Mouse (Mus musculus) embryonic facial prominence, embryonic 12.5 days (tissue): ENCODE data around the gene Stip1. TPM values are rescaled to one million over a fixed set of nuclear protein-coding genes. Genes with fewer than 3 reads are reported as not detected.
"Not testable (repeated sequence)": the region's sequence is repeated elsewhere in the genome, so short reads cannot be mapped to it uniquely, and the experiment has no call there.

Experiments used
- ATAC-seq: fragments of 200-750 bp; cut with Nextera tagmentation; 2 replicates; pipeline ENCODE4 v1.8.0; 2017; ENCODE audit not compliant: insufficient number of reproducible peaks, insufficient read depth, low FRiP score, low TSS enrichment
- H3K27ac ChIP-seq: fragments of 300-500 bp; sonication (generic); 2 replicates; pipeline ENCODE4 v1.5.1; 2016; ENCODE audit warnings: mild to moderate bottlenecking
- H3K27me3 ChIP-seq: fragments of 300-500 bp; sonication (generic); 2 replicates; pipeline ENCODE4 v1.6.1; 2016; ENCODE audit warnings: mild to moderate bottlenecking, moderate library complexity
- H3K36me3 ChIP-seq: fragments of 300-500 bp; sonication (generic); 2 replicates; pipeline ENCODE4 v1.6.1; 2016; ENCODE audit warnings: mild to moderate bottlenecking
- H3K4me1 ChIP-seq: fragments of 300-500 bp; sonication (generic); 2 replicates; pipeline ENCODE4 v1.6.1; 2016
- H3K4me2 ChIP-seq: fragments of 300-500 bp; sonication (generic); replicated peaks from 2 replicates; pipeline ENCODE4 v1.6.1; 2016; ENCODE audit warnings: mild to moderate bottlenecking, moderate library complexity
- H3K4me3 ChIP-seq: fragments of 300-500 bp; sonication (generic); 2 replicates; pipeline ENCODE4 v1.5.1; 2016; ENCODE audit warnings: mild to moderate bottlenecking
- H3K9ac ChIP-seq: fragments of 300-500 bp; sonication (generic); 2 replicates; pipeline ENCODE4 v1.6.1; 2016; ENCODE audit warnings: mild to moderate bottlenecking, moderate library complexity
- H3K9me3 ChIP-seq: fragments of 300-500 bp; sonication (generic); 2 replicates; pipeline ENCODE4 v1.6.1; 2016; ENCODE audit warnings: mild to moderate bottlenecking, moderate library complexity
- WGBS: fragments of 180-500 bp; shearing (Covaris S2); methylation state at CpG from one replicate; pipeline ENCODE4 v1.1.7; 2016; 5-methylcytosine and 5-hydroxymethylcytosine counted together
- polyA plus RNA-seq: library from polyadenylated mRNA; unstranded; fragments of >200 nt; fragmentation: Nextera tagmentation; extraction: Ambion mirVana; gene quantifications from 2 replicates; pipeline ENCODE4 v1.2.1, GENCODE M21; 2016

The Stip1 gene
- polyA plus RNA-seq, 1 experiment from 2014 or later: 273 TPM

- H3K4me3 ChIP-seq: no peak overlapping the region
- peaks cover 20% of the 10 kb centered on the region for H3K36me3 ChIP-seq
- H3K27me3 ChIP-seq: no peaks in the 10 kb centered on the region
- no peaks in the 10 kb centered on the region for H3K9me3 ChIP-seq
- peaks cover 22% of the 10 kb centered on the region for H3K4me1 ChIP-seq
- 93% methylated on average over 19 of the region's 19 CpGs for WGBS
- no peak for ATAC-seq
- no peak overlapping the region for H3K9ac ChIP-seq
- no peak overlapping the region for H3K4me2 ChIP-seq
- no peak overlapping the region for H3K27ac ChIP-seq
Measured at GRCm38 (mm10) chr19:6999360-7000063, 40.3 kb downstream of the Stip1 start.

DNA sequence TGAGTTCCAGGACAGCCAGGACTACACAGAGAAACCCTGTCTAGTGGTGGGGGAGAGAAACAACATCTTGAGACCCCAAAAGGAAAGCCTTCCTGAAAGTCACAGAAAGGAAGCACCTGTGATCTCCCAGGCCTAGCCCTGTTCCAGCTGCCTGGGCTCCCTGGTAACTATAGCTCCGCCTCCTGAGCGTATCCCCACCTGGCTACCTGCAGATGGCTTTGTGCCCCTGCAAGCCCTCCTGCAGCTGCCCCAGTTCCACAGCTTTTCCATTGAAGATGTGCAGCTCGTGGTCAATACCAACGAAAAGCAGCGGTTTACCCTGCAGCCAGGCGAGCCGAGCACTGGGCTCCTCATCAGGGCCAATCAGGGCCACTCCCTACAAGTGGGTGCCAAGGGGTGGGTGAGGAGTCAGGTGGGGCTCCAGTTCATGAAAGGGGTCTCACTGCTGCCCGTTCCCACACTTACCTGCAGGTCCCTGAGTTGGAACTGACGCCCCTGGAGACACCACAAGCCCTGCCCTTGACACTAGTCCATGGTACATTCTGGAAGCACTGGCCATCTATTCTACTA is 42.0 kb downstream of the Stip1 start:
- no peaks in the 10 kb centered on the region for H3K9me3 ChIP-seq
- 83% methylated on average over 9 of the region's 9 CpGs for WGBS
- no peak overlapping the region for H3K9ac ChIP-seq

GRCm38 (mm10) chr19:6996006-6996405 is 43.8 kb downstream of the Stip1 start, which contains the start of the genes Nudt22 and Trpt1:
Nudt22 (minus strand) TSS chr19:6996117.
Trpt1 (plus strand) TSS chr19:6996131.
- peak within 1 kb of the TSS; percentile 69 for H3K9ac ChIP-seq
- peaks cover 20% of the 10 kb centered on the region for H3K36me3 ChIP-seq
- peaks cover 35% of the 10 kb centered on the region for H3K4me1 ChIP-seq
- peak within 1 kb of the TSS; percentile 73 for H3K4me2 ChIP-seq
- no peaks in the 10 kb centered on the region for H3K27me3 ChIP-seq
- no peaks in the 10 kb centered on the region for H3K9me3 ChIP-seq
- peak within 1 kb of the TSS; percentile 54 for H3K4me3 ChIP-seq
- under 1% methylated on average over 24 of the region's 24 CpGs for WGBS
- peak; percentile 58 for ATAC-seq
- H3K27ac ChIP-seq: peak within 1 kb of the TSS; percentile 59

More for the DNA sequence above, 42.0 kb downstream of the Stip1 start:
- H3K4me2 ChIP-seq: no peak overlapping the region
- no peak overlapping the region for H3K4me3 ChIP-seq
- H3K27me3 ChIP-seq: no peaks in the 10 kb centered on the region
- ATAC-seq: no peak
- peaks cover 30% of the 10 kb centered on the region for H3K4me1 ChIP-seq
- no peak overlapping the region for H3K27ac ChIP-seq
- H3K36me3 ChIP-seq: peaks cover 20% of the 10 kb centered on the region

- peak overlapping the region; percentile 54 for H3K4me3 ChIP-seq
- no peak overlapping the region for H3K27ac ChIP-seq
- no peaks in the 10 kb centered on the region for H3K9me3 ChIP-seq
- 47% methylated on average over 20 of the region's 21 CpGs for WGBS
- H3K27me3 ChIP-seq: no peaks in the 10 kb centered on the region
- H3K4me1 ChIP-seq: peaks cover 35% of the 10 kb centered on the region
- peak overlapping the region; percentile 69 for H3K9ac ChIP-seq
- no peak for ATAC-seq
- H3K36me3 ChIP-seq: peaks cover 20% of the 10 kb centered on the region
- peak overlapping the region; percentile 73 for H3K4me2 ChIP-seq
Measured at GRCm38 (mm10) chr19:6995255-6995991, 44.3 kb downstream of the Stip1 start.

DNA sequence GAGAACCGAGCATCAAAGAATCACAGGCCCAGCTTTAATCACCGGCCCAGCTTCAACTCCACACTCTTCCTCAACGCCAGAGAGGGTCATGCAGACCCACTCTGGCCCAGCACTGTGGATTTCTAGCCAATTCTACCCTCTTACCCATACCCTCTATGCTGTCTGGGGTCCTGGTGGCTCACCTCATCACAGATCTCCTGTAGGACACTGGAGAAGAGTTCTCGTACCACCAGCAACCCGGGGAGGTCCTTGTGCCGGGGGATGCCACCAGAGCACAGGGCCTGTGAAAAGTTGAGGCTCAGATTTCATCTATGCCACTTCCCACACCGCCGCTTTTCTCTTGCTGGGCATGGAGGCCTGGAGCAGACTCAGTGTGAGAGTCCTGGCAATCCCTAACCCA is 45.3 kb downstream of the Stip1 start:
- ATAC-seq: no peak
- WGBS: 86% methylated on average over 8 of the region's 8 CpGs
- peak overlapping the region; percentile 54; the same call in 1 of the 2 replicates for H3K4me3 ChIP-seq
- H3K27ac ChIP-seq: no peak overlapping the region
- H3K4me1 ChIP-seq: peaks cover 35% of the 10 kb centered on the region
- H3K4me2 ChIP-seq: peak overlapping the region; percentile 73; the same call in 1 of the 2 replicates
- no peaks in the 10 kb centered on the region for H3K27me3 ChIP-seq
- peak overlapping the region; percentile 69; the same call in 1 of the 2 replicates for H3K9ac ChIP-seq
- H3K9me3 ChIP-seq: no peaks in the 10 kb centered on the region
- peaks cover 11% of the 10 kb centered on the region for H3K36me3 ChIP-seq

DNA sequence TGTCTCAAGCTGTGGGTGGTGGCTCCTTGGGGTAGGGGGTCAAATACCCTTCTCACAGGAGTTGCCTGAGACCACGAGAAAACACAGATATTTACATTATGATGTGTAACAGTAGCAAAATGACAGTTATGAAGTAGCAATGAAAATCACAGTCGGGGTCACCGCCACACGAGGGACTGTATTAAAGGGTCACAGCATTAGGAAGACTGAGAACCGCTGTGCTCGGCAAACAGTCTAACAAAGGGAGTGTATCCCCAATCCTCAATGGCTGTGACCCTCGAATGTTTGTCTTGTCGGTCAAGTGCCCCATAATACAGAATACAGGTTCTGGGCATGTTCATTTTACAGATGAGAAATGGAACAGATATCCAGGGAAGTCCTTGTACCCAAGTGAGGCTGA is 45.8 kb downstream of the Stip1 start:
- Histone ChIP-seq H3K9ac (no peak overlapping the region), H3K4me2 (no peak overlapping the region), H3K27me3 (no peaks in the 10 kb centered on the region), H3K9me3 (no peaks in the 10 kb centered on the region), H3K4me1 (peaks cover 35% of the 10 kb centered on the region), H3K4me3 (0 out of 2 replicates have a peak overlapping the region, but pooled peaks have one; percentile 56), H3K27ac (no peak overlapping the region), H3K36me3 (peaks cover 6% of the 10 kb centered on the region)
- no peak for ATAC-seq
- WGBS: 83% methylated on average over 8 of the region's 8 CpGs

GRCm38 (mm10) chr19:6993011-6993770 is 46.6 kb downstream of the Stip1 start:
- ATAC-seq: no peak
- Histone ChIP-seq H3K36me3 (no peaks in the 10 kb centered on the region), H3K27me3 (no peaks in the 10 kb centered on the region), H3K4me2 (peak overlapping the region; percentile 93), H3K9me3 (no peaks in the 10 kb centered on the region), H3K4me1 (peaks cover 36% of the 10 kb centered on the region), H3K27ac (peak overlapping the region; percentile 60; the same call in 1 of the 2 replicates), H3K9ac (peak overlapping the region; percentile 57), H3K4me3 (peak overlapping the region; percentile 56)
- WGBS: 59% methylated on average over 14 of the region's 14 CpGs

DNA sequence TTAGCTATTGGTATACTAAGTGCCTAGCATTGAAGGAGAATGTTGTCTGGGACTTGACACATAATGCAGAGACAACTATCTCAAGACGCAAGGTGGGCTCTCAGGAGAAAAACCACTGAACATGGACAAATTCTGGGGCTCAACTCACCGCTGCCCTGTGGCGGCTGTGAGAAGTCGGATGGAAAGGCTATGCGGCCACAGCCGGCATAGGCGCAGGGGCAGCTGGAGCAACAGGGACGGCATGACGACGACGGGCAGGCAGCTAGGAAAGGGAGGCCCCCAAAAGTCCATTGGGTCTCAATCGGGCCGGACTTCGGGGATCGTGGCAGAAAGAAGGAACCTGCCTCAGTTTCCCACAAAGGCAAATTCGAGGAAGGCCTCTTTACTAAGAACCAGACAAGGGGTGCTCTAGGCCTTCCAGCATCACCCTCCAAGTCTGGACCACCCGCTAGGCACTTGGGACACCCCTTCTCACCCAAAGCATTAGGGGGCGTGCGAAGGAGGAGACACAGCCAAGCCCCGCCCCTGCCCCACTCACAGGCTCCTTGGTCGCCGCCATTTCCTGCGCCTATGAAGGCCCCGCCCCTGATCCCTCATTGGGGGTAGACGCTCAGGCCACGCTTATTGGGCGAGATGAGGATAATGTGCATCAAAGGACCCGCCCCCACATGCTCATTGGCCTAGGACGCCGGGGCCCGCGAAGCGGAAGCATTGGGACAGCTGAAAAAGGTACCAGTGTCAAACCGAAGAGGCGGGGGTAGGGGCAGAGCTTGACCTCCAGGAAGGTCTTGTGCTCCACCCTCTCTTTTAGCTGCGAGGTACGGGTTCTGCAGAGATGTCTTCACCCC is 47.5 kb downstream of the Stip1 start, which contains the start of gene Dnajc4:
Gene Dnajc4, minus strand, starts transcription at position 562 of the 848 bp plus-strand sequence.
- no peaks in the 10 kb centered on the region for H3K9me3 ChIP-seq
- peak within 1 kb of the TSS; percentile 60 for H3K27ac ChIP-seq
- no peaks in the 10 kb centered on the region for H3K27me3 ChIP-seq
- peak within 1 kb of the TSS; percentile 57 for H3K9ac ChIP-seq
- H3K36me3 ChIP-seq: no peaks in the 10 kb centered on the region
- H3K4me2 ChIP-seq: peak within 1 kb of the TSS; percentile 93
- peak; percentile 85 for ATAC-seq
- H3K4me3 ChIP-seq: peak within 1 kb of the TSS; percentile 56
- WGBS: 2% methylated on average over 37 of the region's 37 CpGs
- peaks cover 40% of the 10 kb centered on the region for H3K4me1 ChIP-seq

- H3K27ac ChIP-seq, H3K9ac ChIP-seq, H3K9me3 ChIP-seq, H3K4me2 ChIP-seq, ATAC-seq, H3K4me3 ChIP-seq, H3K36me3 ChIP-seq, H3K27me3 ChIP-seq: not testable (repeated sequence)
- WGBS: 91% methylated on average over 6 of the region's 6 CpGs
- peaks cover 36% of the 10 kb centered on the region for H3K4me1 ChIP-seq
Measured at GRCm38 (mm10) chr19:6991166-6991565, 48.6 kb downstream of the Stip1 start.

- no peaks in the 10 kb centered on the region for H3K27me3 ChIP-seq
- H3K27ac ChIP-seq: no peak overlapping the region
- no peak overlapping the region for H3K4me3 ChIP-seq
- 92% methylated on average over 6 of the region's 6 CpGs for WGBS
- H3K4me2 ChIP-seq: no peak overlapping the region
- H3K36me3 ChIP-seq: no peaks in the 10 kb centered on the region
- ATAC-seq: no peak
- no peaks in the 10 kb centered on the region for H3K9me3 ChIP-seq
- H3K4me1 ChIP-seq: peaks cover 40% of the 10 kb centered on the region
- H3K9ac ChIP-seq: no peak overlapping the region
Measured at GRCm38 (mm10) chr19:6990712-6991111, 49.1 kb downstream of the Stip1 start.
